Mouse (Mus musculus) liver, embryonic 14.5 days (tissue): ENCODE measurements at regions not wholly inside any gene's neighbourhood (a gene's known extent, or its start where the extent isn't known, plus 50 kb on each side); places are given as distances from the start of the nearest gene placed in this dataset.

ENCODE experiments used
- ATAC-seq: fragments of 200-750 bp; cut with Nextera tagmentation; 2 replicates; pipeline ENCODE4 v1.8.0; 2017; ENCODE audit warnings: moderate number of reproducible peaks, mild to moderate bottlenecking, moderate library complexity; ENCODE audit not compliant: insufficient read depth
- DNase-seq, 3 experiments: peaks; one replicate each; pipeline ENCODE4 v3.0.0-alpha.2; 2012 to 2013; ENCODE audit warnings: low read depth in 3 of 3, low spot score in 3 of 3
- H3K27ac ChIP-seq: fragments of 300-500 bp; sonication (generic); 2 replicates; pipeline ENCODE4 v1.5.1; 2014; ENCODE audit warnings: moderate library complexity, mild to moderate bottlenecking, control low read depth, inconsistent platforms
- H3K27me3 ChIP-seq: fragments of 300-500 bp; sonication (generic); 2 replicates; pipeline ENCODE4 v1.6.1; 2014; ENCODE audit warnings: mild to moderate bottlenecking, low read length, moderate library complexity; ENCODE audit not compliant: control insufficient read depth, insufficient read depth
- H3K36me3 ChIP-seq: fragments of 300-500 bp; sonication (generic); replicated peaks from 2 replicates; pipeline ENCODE4 v1.6.1; 2014; ENCODE audit warnings: low read depth; ENCODE audit not compliant: control insufficient read depth, insufficient read depth
- H3K4me1 ChIP-seq, 2 experiments: fragments of 200-500 bp in 1 of 2; fragments of 300-500 bp in 1 of 2; sonication (generic) in 1 of 2; replicated peaks; 2 replicates each; pipeline ENCODE4 v1.6.1; 2012 to 2014; ENCODE audit warnings: antibody characterized with exemption in 1 of 2, inconsistent platforms in 1 of 2, low read length in 1 of 2; ENCODE audit not compliant: control insufficient read depth in 2 of 2, insufficient read depth in 2 of 2
- H3K4me2 ChIP-seq: fragments of 300-500 bp; sonication (generic); 2 replicates; pipeline ENCODE4 v1.6.1; 2014; ENCODE audit warnings: low read depth, mild to moderate bottlenecking, control low read depth, moderate library complexity
- H3K4me3 ChIP-seq, 2 experiments: fragments of 200-500 bp in 1 of 2; fragments of 300-500 bp in 1 of 2; sonication (generic) in 1 of 2; 2 replicates each; pipeline ENCODE4 v1.5.1; 2012 to 2014; ENCODE audit warnings: low read depth in 2 of 2, low read length in 2 of 2, mild to moderate bottlenecking in 2 of 2, control low read depth in 1 of 2, inconsistent platforms in 1 of 2, moderate library complexity in 1 of 2; ENCODE audit not compliant: insufficient read depth in 1 of 2
- H3K9ac ChIP-seq: fragments of 300-500 bp; sonication (generic); replicated peaks from 2 replicates; pipeline ENCODE4 v1.6.1; 2014; ENCODE audit warnings: mild to moderate bottlenecking, control low read depth, moderate library complexity
- H3K9me3 ChIP-seq: fragments of 300-500 bp; sonication (generic); 2 replicates; pipeline ENCODE4 v1.6.1; 2016; ENCODE audit warnings: low read length, mixed read lengths; ENCODE audit not compliant: control insufficient read depth
- CTCF ChIP-seq: IDR thresholded peaks from 2 replicates; pipeline ENCODE4 v1.5.1; 2016; ENCODE audit warnings: antibody characterized with exemption, low read depth, control low read depth
- EP300 ChIP-seq: IDR thresholded peaks from 2 replicates; pipeline ENCODE4 v1.6.1; 2016; ENCODE audit warnings: antibody characterized with exemption, low read depth
- WGBS: fragments of 180-500 bp; shearing (Covaris S2); extraction: QIAGEN DNeasy Blood & Tissue Kit; methylation state at CpG from one replicate; pipeline ENCODE4 v1.1.7; 2014; ENCODE audit not compliant: insufficient replicate concordance; 5-methylcytosine and 5-hydroxymethylcytosine counted together

GRCm38 (mm10) chr6:81323690-81324089, 599.8 kb upstream of the Gcfc2 start:
- no peak for DNase-seq
- no peaks in the 10 kb centered on the region for H3K27me3 ChIP-seq
- no peaks in the 10 kb centered on the region for H3K9me3 ChIP-seq
- 49% methylated on average over 3 of the region's 3 CpGs for WGBS
- no peak overlapping the region for H3K4me2 ChIP-seq
- H3K9ac ChIP-seq: no peak overlapping the region
- no peak for TF ChIP-seq CTCF
- TF ChIP-seq EP300: no peak
- no peak overlapping the region for H3K27ac ChIP-seq
- H3K4me1 ChIP-seq: no peaks in the 10 kb centered on the region
- H3K4me3 ChIP-seq: no peak overlapping the region
- ATAC-seq: no peak
- H3K36me3 ChIP-seq: no peaks in the 10 kb centered on the region

GRCm38 (mm10) chr6:81363969-81364529, 559.4 kb upstream of the Gcfc2 start:
- TF ChIP-seq EP300: no peak
- no peak for TF ChIP-seq CTCF
- ATAC-seq: no peak

GRCm38 (mm10) chr6:81388484-81388883, 535.0 kb upstream of the Gcfc2 start:
- H3K4me1 ChIP-seq: no peaks in the 10 kb centered on the region
- WGBS: 52% methylated on average over 4 of the region's 4 CpGs
- ATAC-seq: no peak

More at GRCm38 (mm10) chr6:81363969-81364529, 559.4 kb upstream of the Gcfc2 start:
- H3K4me3 ChIP-seq: no peak overlapping the region
- no peak overlapping the region for H3K27ac ChIP-seq
- no peak for DNase-seq
- H3K27me3 ChIP-seq: no peaks in the 10 kb centered on the region
- no peak overlapping the region for H3K9ac ChIP-seq
- H3K4me1 ChIP-seq: no peaks in the 10 kb centered on the region
- no peaks in the 10 kb centered on the region for H3K9me3 ChIP-seq
- H3K36me3 ChIP-seq: no peaks in the 10 kb centered on the region
- no peak overlapping the region for H3K4me2 ChIP-seq
- 56% methylated on average over 7 of the region's 7 CpGs for WGBS

GRCm38 (mm10) chr6:81403122-81403521, 520.3 kb upstream of the Gcfc2 start:
- no peak overlapping the region for H3K27ac ChIP-seq
- no peak overlapping the region for H3K4me2 ChIP-seq
- no peak for TF ChIP-seq CTCF
- TF ChIP-seq EP300: no peak
- no peaks in the 10 kb centered on the region for H3K4me1 ChIP-seq
- no peaks in the 10 kb centered on the region for H3K27me3 ChIP-seq
- H3K4me3 ChIP-seq: no peak overlapping the region
- DNase-seq: no peak
- H3K9ac ChIP-seq: no peak overlapping the region
- no peak for ATAC-seq
- no peaks in the 10 kb centered on the region for H3K9me3 ChIP-seq
- no peaks in the 10 kb centered on the region for H3K36me3 ChIP-seq

More at GRCm38 (mm10) chr6:81388484-81388883, 535.0 kb upstream of the Gcfc2 start:
- H3K36me3 ChIP-seq: no peaks in the 10 kb centered on the region
- H3K27ac ChIP-seq: no peak overlapping the region
- no peak overlapping the region for H3K4me2 ChIP-seq
- TF ChIP-seq EP300 (no peak), CTCF (no peak)
- no peaks in the 10 kb centered on the region for H3K9me3 ChIP-seq
- H3K4me3 ChIP-seq: no peak overlapping the region
- H3K9ac ChIP-seq: no peak overlapping the region
- no peaks in the 10 kb centered on the region for H3K27me3 ChIP-seq
- no peak for DNase-seq

- Histone ChIP-seq H3K9me3 (no peaks in the 10 kb centered on the region), H3K4me1 (no peaks in the 10 kb centered on the region), H3K9ac (no peak overlapping the region), H3K4me2 (no peak overlapping the region), H3K4me3 (no peak overlapping the region), H3K27ac (no peak overlapping the region), H3K27me3 (no peaks in the 10 kb centered on the region), H3K36me3 (no peaks in the 10 kb centered on the region)
- WGBS: 67% methylated on average over 5 of the region's 5 CpGs
- ATAC-seq (no peak), DNase-seq (no peak)
- TF ChIP-seq EP300 (no peak), CTCF (no peak)
Observed at GRCm38 (mm10) chr6:81413611-81414010, 509.9 kb upstream of the Gcfc2 start.
